Mouse (Mus musculus) lung, adult 2 months (tissue): ENCODE measurements around the gene Ccnyl1. TPM values are rescaled to one million over a fixed set of nuclear protein-coding genes. Genes with fewer than 3 reads are reported as not detected.

Experiments
- DNase-seq: peaks from one replicate; pipeline ENCODE4 v3.0.0; 2022
- H3K4me1 ChIP-seq: fragments of 200-500 bp; 2 replicates; pipeline ENCODE4 v1.6.1; 2011; ENCODE audit warnings: low read length; ENCODE audit not compliant: control insufficient read depth, insufficient read depth
- H3K4me3 ChIP-seq: fragments of 200-500 bp; replicated peaks from 2 replicates; pipeline ENCODE3; 2011; ENCODE audit warnings: low read depth, mild to moderate bottlenecking, control low read depth, low read length; ENCODE audit errors: extremely low read depth
- CTCF ChIP-seq: fragments of 200-500 bp; IDR thresholded peaks from 2 replicates; pipeline ENCODE4 v1.5.1; 2011; ENCODE audit warnings: mild to moderate bottlenecking, low read length, control low read depth; ENCODE audit not compliant: insufficient read depth
- POLR2A ChIP-seq: fragments of 200-500 bp; IDR thresholded peaks from 2 replicates; pipeline ENCODE4 v1.6.1; 2011; ENCODE audit warnings: low read depth, mild to moderate bottlenecking, control low read depth, low read length, borderline replicate concordance; ENCODE audit errors: extremely low read depth
- WGBS: fragments of 180-500 bp; shearing (Covaris S2); methylation state at CpG from one replicate; pipeline ENCODE4 v1.1.7; 2018; 5-methylcytosine and 5-hydroxymethylcytosine counted together
- polyA plus RNA-seq: library from polyadenylated mRNA; depleted of rRNA; stranded (reverse); fragments of >200 nt; gene quantifications from 2 replicates; pipeline ENCODE4 v1.2.3, GENCODE M21; 2012

The Ccnyl1 gene
- polyA plus RNA-seq, 1 experiment: 26.8 TPM

DNA sequence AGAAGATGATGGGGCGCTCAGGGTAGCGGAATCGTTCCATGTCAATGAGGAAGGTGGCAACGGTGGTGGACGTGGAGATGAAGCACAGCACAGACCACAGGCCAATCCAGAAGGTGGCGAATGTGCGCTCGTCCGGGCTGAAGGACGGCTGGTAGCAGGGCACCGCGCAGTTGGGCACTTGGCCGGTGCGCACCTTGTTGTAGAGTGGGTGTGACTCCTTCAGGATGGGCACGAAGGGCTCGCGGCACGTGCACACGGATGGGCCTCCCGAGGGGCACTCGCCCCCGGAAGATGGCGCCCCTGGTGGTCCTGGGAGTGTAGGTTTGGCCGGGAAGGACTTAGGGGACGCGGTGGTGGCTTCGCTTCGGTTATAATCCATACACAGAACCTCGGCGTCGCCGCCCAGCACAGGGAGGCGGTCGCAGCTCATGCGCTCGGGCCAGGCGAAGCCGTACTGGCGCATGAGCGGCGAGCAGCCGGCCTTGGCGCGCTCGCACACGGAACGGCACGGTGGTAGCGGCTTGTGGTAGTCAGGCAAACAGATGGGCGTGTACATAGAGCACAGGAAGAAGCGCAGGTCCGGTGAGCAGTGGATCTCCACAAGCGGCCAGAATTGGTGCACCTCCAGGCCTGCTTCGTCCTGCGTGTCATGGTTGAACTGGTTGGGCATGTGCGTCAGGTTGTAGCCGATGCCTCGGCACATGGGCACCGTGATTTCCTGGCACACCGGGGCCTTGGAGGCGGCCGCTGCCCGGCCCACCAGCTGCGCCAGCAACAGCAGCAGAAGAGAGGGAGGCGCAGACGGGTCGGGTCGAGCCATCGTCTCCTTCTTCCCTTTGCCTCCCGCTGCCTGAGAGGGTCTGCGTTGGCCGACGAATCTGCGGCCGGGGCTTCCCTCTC, 45.8 kb downstream of the Ccnyl1 start:
- Histone ChIP-seq H3K4me1 (peaks cover 15% of the 10 kb centered on the region), H3K4me3 (peak overlapping the region; percentile 54)
- DNase-seq: peak; percentile 64
- no peak for TF ChIP-seq POLR2A
- no peak for TF ChIP-seq CTCF
- WGBS: 9% methylated on average over 75 of the region's 75 CpGs

DNA sequence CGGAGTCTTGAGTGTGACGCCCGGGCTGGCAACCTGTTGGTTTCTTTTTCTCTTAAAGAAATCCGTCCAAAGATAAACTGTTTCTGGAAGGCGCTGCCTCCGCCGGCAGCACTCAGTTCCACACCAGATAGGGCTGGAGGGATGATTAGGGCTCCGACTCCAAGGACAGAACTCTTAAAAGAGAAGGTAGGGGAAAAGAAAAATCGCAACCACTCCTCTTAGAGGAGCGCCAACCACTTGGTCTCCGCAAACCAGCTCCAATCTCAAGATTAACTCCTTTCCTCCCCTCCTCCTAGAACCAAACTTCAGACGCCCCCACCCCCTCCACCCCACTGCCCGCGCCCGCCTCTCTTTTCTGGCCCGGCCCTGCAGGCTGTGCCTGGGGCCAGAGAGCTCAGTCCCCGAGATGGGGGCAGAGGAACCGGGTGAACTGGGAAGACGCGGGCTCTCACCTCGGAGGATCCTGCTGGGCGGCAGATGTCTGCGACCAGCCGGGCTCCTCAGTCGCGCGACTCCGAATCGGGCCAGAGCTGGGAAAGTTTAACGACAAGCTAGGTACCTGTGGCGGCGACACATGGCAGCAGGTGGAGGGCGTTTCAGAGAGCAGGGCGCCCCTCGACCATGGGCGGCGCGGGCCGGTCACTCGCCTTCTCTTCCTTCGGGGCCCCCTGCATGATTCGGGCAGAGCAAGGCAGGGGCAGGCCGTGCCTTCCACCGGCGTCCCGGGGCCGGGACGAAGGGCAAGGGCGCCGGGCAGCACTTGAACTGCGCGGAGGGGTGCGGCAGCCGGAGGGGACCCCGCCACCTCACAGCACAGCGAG, 46.6 kb downstream of the Ccnyl1 start:
- WGBS: 0% methylated on average over 55 of the region's 56 CpGs
- peaks cover 15% of the 10 kb centered on the region for H3K4me1 ChIP-seq
- peak overlapping the region; percentile 54 for H3K4me3 ChIP-seq
- TF ChIP-seq CTCF (no peak), POLR2A (no peak)
- DNase-seq: no peak

DNA sequence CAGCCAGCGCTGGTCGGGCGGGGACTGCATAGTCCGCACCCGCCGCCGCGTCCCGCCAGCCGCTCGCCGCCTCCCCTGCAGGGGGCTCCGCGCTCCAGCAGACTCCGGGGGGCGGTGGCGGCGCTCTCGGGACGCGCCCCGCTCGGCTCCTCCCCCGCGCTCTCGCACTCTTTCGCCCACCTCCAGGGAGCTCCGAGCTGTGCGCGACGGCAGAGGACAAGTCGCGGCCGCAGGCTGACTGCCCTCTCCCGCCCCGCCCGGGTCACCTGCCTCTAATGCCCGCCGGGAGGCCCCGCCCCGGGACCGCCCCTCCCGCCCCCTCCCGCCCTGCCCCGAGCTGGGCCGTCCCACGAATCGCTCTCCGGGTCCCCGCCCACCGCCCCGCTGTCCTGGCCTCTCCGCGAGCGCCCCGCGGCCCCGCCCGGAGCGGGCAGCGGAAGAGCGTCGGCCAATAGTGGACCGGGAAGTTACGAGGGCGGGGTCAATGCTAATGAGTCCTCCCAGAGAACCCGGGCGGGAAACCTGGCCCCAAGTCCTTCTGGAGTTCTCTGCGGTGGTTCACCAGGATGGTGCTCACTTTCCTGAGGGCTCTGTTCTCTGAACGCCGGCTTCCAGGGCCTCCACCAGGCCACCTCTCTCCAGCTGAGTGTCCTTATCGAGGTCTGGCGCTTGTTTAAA, 47.4 kb downstream of the Ccnyl1 start, which contains the start of gene Fzd5:
Fzd5 (minus strand) TSS at position 250 of the 678 bp plus-strand sequence.
- peak within 1 kb of the TSS; percentile 60 for H3K4me3 ChIP-seq
- peaks cover 15% of the 10 kb centered on the region for H3K4me1 ChIP-seq
- WGBS: 1% methylated on average over 69 of the region's 73 CpGs
- peak; percentile 92 for DNase-seq
- TF ChIP-seq POLR2A (peak; percentile 95), CTCF (no peak)

DNA sequence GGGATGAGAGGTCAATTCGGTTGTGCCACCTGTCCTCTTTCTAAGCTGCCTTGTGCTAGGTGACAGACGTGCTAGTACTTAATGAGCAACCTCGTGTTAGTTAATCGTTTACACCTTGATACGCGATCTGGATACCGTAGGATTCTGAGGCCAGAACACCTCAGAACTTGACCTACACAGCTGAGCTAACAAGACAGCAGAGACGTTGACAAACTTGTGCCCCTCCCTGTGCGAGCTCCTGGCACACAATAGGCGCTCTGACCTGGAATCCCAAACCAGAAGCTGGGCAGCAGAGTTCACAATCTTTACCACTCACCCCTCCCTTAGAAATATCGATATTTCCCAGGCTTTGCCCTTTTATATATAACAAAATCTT, 47.9 kb downstream of the Ccnyl1 start:
- TF ChIP-seq CTCF (no peak), POLR2A (no peak)
- DNase-seq: no peak
- Histone ChIP-seq H3K4me3 (peak overlapping the region; percentile 60), H3K4me1 (peaks cover 15% of the 10 kb centered on the region)
- under 1% methylated on average over 11 of the region's 11 CpGs for WGBS

DNA sequence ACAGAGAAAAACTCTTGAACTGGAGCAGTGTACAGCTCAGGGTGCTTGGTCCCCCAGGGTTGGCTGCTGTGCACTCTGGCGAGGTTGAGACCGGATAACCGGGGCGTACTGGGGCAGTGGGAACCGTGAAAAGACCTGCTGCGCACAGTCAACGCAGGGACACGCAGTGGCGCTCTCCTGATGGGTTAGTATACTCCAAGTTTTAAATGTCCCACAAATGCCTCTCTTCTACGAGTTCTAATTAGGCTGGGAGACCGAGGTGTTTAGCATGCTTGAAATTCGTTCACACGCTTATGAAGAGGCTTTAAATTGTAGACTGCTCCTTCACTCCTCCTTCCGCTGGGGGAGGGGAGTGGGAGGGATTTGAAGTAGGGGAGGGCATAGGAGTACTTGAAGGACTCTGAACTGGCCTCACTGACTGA, 48.4 kb downstream of the Ccnyl1 start:
- Histone ChIP-seq H3K4me3 (peak overlapping the region; percentile 42), H3K4me1 (peaks cover 15% of the 10 kb centered on the region)
- DNase-seq: peak; percentile 71
- TF ChIP-seq CTCF (no peak), POLR2A (peak; percentile 5; the same call in 1 of the 2 replicates)
- WGBS: under 1% methylated on average over 14 of the region's 14 CpGs

DNA sequence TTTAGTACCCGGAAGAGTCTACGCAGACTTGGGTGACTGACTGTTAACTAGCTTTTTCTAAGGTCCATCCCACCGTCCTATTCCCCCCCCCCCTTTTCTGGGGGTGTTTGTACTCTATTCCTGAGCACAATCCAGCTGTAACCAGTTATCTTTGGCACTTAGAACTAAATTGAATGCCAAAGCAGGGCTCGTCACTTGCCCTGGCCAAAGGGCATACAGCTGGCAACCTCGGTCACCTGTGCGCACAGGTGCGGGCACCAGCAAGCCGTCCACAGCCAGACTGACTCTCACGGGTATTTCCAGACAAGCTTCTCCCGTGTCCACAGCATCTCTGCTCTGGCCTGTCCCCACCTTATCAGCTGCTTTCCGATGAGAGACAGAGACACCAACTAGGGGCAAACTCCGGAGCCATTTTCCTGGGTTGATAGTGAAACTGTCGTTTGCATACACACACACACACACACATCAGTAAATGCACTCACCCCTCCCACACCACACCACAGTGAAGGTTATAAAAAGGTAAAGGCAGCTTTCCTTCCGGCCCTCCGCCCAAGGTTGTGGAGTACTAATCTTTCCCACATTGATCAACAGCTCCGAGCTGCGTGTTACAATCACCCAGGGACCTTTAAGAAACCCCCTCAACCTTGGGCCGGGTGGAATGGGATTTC, 52.6 kb downstream of the Ccnyl1 start:
- Histone ChIP-seq H3K4me1 (peaks cover 8% of the 10 kb centered on the region), H3K4me3 (no peak overlapping the region)
- DNase-seq: no peak
- 83% methylated on average over 18 of the region's 18 CpGs for WGBS
- TF ChIP-seq POLR2A (no peak), CTCF (no peak)

DNA sequence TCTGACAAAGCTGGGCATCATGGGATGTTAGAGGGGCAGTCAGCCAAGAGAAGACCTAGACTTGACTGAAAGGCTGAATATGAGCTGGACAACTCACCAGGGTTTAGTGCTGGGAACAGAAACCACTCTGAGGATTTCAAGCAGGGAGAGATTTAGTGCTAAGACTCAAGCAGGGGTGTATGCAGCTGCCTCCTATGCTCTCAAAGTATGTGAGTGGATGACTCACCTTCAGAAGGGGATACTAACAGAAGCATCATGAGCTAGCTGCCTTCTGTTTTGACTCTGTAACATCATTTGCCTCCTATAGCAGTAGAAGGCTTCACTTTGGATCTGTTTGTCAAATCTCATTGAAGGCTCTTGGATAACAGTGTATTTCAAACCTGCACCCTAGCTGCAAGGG, 54.4 kb downstream of the Ccnyl1 start:
- Histone ChIP-seq H3K4me1 (no peaks in the 10 kb centered on the region), H3K4me3 (no peak overlapping the region)
- no peak for TF ChIP-seq POLR2A
- no peak for TF ChIP-seq CTCF
- no peak for DNase-seq

DNA sequence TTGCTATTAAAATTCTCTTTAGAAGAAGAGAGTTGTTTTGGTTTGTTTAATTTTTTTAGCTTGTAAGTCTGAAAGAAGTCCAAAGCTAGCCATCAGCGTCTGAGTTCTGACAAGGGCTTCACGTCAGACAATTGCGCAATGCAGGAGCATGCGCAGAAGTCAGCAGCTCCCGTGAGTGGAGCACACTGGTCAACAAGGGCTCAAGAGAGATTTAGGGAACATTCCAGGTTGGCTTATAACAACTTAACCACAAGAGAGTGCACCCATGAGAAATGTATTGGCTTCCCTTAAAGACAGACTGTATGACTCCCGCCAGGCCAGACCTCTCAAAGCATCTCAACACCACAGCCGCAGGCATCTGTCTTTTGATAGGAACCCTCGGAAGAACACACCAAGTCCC, 62.9 kb downstream of the Ccnyl1 start:
- peak; percentile 66 for DNase-seq
- TF ChIP-seq CTCF (no peak), POLR2A (no peak)
- Histone ChIP-seq H3K4me3 (no peak overlapping the region), H3K4me1 (peaks cover 7% of the 10 kb centered on the region)
- WGBS: 63% methylated on average over 8 of the region's 8 CpGs
